Mouse (Mus musculus) Muller cell, postnatal 12 days (primary cell): ENCODE measurements at regions not wholly inside any gene's neighbourhood (a gene's known extent, or its start where the extent isn't known, plus 50 kb on each side); places are given as distances from the start of the nearest gene placed in this dataset.
"Not testable (repeated sequence)": the region's sequence is repeated elsewhere in the genome, so short reads cannot be mapped to it uniquely, and the experiment has no call there.

Experiments
- DNase-seq: peaks from one replicate; pipeline ENCODE4 v3.0.0-alpha.2; 2015; ENCODE audit errors: inconsistent ontology term

DNA sequence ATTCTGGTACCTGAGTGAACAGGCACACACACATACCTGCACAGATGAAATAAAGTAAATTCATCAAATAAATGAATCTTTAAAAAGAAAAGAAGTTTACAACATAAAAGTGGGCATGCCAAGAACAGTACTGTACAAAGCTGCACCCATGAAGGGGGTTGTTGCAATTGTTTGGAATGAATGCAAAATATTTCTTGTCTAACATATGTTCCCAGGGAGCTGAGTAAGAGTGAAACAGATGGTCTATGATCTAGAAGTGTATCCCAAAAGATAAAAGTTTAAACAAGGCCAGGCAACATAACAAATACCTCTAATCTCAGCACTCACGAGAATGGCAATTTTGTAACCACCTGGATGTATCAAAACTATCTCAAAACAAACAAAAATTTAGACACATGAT lies 1685.5 kb upstream of the Dsel start:
- DNase-seq, result no peak

DNA sequence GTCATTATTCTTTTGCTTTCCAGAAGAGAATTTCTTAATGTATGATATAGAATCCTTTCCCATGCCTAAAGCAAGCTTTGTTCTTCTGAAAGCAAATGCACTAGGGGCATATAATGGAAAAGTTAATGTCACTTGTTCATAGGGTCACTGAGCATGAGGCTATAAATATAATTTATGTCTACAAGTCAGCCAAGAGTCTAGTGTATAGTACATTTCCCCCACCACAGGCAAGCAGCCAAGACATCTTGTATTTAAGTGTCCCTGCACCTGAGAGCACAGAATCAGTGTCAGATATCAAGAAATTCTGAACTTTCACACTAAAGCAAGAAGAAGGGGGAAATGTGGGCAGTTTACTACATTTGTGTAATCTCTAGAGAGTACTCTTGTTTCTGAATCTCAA lies 1675.3 kb upstream of the Dsel start:
- no peak for DNase-seq

DNA sequence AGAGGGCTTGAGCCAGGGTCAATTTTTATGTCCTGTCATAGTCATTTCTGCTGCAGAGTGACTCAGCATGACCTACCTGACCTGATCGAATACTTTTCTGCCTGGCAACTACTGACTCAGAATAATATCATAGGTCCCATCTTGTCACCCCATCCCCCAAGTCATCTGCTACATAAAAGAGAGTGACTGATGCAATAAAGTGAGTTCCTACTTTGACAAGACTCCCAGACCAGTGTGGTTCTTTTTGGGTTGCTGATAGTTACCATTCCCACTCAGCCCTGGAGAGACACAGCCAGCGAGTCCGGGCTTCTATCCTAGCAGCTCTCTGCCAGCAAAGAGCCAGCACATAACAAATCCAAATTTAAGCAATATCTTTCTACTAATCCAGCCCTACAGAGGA lies 1665.8 kb upstream of the Dsel start:
- peak; percentile 27 for DNase-seq

DNA sequence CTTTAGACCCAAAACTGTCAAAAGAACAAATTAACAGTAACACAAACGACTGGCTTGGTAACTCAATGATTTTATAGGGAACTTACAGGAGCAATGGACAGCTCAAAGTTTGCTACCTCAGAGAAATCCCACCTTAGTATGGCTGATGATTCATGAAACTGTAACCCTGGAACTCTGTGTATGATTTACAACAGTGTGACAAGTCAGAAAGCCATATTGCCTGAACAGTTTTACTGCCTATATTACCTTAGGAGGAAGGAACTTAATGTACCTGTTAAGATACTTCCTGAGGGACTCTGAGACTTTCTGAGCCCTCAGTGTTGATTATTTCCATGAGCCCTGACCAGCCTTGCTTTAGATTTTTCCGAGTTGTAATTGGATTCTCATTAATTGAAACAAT lies 1631.3 kb upstream of the Dsel start:
- no peak for DNase-seq

DNA sequence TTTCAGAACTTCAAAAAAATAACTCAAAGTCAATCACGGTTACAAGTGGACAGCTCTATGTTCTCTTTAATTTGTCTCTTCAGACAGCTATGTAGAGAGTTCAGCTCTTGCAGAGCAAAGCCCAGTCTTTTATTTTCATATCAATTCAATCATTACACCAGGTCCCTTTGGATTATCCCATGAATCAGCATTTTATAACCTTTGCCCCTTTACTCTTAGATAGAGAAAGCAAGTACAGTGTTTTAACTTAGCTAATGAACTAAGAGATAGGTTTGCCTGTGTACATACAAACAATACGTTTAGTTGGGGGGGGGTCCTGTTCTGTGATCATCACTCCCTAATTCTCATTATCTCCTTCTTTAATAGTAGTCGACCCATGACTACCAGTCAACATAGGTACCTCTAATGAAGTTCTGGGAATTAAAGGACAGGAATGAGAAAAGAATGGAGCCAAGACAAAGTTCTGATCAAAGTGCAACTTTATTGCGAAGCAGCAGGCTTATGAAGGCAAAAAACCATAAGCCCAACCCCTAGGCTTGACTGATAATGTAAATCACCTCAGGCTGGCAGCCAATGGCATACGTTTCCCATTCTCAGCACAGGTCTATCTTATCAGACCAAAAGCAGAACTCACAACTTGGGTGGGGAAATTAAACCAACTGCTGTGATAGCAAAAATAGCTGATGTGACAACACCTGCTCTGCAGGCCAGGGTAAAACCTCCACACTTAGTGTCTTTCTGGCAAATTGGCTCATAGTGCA lies 1625.7 kb upstream of the Dsel start:
- no peak for DNase-seq

DNA sequence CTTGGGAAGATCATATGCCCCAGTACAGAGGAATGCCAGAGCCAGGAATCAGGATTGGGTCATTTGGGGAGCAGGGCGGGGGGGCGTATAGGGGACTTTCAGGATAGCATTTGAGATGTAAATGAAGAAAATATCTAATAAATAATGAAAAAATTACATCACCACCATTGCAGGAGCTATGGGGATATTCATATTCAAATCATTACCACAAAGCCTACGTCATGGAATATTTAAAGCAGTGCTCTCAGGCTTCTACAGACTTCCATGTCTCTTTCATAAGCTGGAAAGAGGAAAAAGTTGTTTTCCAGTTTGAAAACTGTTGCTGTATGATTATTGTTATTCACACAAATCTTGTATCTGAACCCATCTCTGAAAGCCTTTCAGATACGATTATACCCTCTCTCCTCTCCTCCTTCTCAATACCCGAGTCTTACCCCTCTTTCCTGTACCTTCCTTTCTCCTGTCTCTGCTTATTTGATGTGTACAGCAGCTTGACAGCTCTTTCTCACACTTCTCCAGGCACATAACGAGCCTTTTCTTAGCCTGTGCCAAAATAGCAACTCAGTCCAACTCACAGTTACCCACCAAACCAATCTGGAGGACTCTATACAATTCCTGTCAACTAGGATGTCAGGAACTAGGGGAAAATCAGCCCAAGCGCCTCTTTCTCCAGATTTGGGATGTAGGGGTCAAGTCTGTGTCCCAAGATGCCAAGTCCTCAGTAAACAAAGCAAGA lies 1592.0 kb upstream of the Dsel start:
- no peak for DNase-seq

DNA sequence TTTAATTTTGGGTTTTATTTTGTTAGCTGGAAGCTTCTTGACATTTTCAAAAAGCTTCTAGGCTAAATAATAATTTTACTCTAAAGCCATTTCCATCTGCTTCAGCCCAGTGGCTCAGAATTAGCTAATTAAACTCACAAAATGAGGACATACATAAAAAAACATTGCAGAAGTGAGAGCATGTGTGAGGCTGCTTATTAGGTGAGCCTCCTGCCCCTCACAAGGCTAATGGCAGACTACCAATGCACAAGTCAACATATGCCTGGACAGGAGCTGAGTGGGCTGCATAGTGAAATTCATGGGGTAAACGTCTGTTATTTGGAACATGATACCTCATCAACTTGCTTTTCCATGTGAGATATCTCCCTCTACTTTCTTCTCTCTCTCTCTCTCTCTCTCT lies 1569.0 kb upstream of the Dsel start:
- no peak for DNase-seq

DNA sequence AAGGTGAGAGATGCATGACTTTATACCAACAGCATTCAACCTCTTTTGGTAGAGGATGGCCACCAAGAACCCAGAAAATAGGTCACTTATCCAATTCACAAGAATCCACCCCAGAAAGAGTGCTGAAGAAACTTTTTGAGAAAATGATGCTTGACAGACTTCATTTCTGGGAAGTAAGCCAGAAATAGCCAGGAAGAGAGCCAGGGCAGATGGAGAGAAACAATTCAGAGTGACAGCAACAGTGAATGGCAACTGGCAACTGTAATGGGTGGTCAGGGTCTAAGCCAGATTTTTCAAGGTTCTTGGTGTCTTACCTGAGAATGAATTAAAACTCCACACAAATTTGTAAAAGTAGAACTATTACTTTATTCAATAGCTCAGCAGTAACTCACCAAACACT lies 1566.5 kb upstream of the Dsel start:
- peak; percentile 79 for DNase-seq

DNA sequence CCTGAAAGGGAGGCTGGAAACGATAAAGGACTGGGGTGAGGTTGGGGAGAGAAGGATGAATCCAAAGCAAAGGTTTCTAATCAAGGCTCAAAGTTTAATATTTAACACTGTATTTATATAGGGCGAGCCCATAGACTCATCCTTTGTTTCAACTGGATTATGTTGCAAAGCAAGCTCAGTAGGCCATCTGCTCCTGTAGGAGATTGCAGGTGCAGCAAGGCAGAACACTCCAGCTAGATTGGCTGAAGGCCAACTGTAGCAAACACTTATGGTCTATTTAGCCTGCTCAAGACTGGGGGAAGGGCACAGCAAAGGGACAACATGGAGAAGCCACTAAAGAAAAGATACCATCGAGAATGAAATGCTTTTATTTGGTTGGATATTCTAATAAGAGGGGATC lies 1548.1 kb upstream of the Dsel start:
- no peak for DNase-seq

DNA sequence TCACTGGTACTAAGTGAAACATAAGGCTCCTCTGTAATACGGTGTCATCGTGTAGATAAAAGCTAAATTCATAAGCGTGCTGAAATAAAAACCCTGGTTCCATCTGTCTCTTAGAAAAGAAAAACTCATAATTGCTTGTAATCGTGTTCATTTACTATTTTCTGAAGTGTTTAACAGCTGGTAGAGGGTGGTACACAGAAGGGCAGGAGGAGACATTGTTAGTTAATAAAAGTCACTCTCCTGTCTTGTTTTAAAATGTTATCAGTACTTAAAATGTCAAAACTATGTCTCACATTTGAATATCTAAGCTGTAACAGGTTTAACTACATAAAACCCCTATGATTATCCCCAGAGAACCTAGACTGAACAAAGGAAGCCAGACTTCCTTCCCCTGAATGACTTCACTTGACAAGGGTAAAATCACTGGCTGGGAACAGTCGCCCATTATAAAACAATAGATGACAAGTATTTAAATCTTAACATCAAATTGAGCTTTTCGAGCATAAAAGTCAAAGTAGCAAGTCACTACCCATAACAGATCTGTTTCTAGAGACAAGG lies 1530.6 kb upstream of the Dsel start:
- DNase-seq, result no peak

DNA sequence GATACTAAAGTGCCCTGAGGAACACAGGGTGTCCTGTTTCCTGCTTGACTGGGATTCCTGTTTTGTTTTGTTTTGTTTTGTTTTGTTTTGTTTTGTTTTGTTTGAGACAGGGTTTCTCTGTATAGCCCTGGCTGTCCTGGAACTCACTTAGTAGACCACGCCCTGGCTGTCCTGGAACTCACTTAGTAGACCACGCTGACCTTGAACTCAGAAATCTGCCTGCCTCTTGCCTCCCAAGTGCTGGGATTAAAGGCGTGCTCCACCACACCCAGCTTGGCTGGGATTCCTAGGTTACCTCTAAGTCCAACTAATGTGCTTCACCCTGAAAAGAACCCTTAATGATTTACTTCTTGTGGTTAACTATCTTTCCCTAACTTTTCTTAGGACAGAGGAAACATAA lies 1529.6 kb upstream of the Dsel start:
- DNase-seq, result not testable (repeated sequence)

DNA sequence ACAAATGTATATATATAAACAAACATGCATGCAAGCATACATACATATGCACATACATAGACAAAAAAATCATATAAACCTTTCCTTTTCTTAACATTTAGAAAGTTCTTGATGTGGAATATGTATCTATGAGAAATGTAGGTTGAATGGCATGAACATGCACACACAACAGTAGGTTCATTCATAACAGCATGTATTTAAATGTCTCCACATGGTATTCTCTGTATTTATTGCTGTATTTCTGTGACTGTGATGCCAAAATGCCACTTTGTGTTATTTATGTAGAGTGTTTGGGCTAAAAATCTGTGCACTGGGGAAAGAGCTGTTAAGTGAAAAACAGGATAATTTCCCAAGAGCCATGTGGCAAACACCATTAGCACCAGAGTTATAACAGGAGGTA lies 1528.2 kb upstream of the Dsel start:
- DNase-seq, result no peak

DNA sequence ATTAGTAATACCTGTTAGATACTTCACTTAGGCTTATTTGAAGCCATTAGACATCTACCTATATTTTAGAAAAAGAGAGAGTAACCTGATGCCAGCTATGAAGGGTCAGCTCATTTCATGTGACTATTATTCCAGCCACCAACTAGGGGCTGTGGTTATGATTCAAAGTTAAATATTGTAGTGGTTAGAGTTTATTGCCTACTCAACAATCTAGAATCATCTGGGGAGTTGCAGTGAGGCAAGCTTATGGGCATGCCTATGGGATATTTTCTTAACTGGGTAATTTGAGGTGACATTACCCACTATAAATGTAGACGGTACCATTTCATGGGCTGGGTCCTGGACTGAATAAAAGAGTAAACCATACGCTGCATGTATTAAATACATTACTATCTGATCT lies 1525.2 kb upstream of the Dsel start:
- no peak for DNase-seq

DNA sequence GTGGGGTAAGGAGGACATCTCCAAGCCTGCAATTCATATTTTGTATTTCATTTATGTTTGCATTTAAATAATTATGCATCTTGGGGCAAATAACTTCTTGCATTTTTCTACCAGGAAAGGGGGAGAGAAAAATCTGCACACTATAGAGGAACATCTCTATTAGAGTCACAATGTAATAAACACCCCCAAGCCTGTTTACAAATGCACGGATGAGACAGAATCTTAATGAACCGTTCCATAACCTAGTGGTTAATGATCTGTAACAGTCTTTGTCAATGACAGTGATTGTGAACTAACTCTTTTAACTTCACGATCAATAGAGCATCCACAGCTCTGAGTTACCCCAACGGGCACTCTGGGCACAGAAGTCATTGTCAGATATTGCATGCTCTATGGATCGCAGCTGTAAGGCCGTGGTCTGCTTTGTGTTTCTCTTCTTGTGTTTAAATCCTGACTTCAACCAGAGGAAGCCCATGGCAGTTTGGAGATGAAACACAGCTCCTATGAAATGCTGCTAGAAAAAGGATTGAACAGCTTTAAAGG lies 1520.2 kb upstream of the Dsel start:
- DNase-seq, result no peak

DNA sequence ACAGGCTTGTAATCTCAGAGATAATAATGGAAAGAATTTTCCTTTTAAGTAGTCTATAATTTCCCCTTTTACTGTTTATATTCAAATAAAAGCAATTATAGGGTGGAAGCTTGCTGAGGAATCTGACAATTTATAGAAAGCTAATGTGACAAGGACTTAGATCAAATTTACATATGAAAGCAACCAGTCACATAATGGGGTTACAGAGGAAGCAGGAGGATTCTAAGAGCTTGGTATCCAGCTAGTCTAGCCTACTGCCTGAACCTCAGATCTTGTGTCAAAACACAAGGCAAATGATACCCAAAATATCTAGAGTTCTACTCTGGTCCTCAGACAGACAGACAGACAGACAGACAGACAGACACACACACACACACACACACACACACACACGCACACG lies 1519.0 kb upstream of the Dsel start:
- DNase-seq, result no peak

DNA sequence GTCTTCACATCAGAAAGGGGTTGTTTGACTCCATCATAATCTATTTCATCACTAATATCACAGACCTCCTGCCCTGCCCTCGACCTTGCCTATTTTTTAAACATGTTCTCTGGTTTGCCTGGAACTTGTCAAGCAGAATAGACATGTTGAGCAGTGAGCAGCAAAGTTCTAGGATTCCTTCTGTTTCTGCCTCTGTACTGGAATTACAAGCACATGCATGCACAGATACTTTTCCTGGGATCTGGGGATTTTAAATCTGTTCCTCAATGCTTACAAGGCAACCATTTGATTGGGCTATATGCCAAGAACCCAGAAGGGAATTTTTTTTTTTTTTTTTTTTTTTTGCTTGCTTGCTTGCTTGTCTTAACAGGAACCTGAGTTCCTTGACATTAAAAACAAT lies 1508.0 kb upstream of the Dsel start:
- no peak for DNase-seq

DNA sequence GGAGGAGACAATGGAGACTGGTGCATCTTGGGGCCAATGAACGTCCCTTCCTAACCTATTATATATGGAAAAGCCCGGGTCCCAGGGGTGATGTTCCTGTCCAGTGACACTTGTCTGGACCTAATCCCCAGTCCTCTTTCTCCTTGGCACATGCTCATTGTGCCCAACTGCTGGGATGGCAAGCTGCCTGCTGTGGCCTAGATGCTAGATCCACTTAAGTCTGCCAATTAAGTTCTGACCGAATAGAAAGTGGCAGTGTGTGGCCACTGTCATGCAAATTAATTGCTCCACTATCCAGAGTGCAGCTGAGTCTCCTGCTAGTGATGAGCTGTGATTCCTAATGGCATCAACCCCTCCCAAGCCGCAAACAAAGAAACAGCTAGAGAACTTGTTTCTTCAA lies 1493.5 kb upstream of the Dsel start:
- DNase-seq, result peak; percentile 79

DNA sequence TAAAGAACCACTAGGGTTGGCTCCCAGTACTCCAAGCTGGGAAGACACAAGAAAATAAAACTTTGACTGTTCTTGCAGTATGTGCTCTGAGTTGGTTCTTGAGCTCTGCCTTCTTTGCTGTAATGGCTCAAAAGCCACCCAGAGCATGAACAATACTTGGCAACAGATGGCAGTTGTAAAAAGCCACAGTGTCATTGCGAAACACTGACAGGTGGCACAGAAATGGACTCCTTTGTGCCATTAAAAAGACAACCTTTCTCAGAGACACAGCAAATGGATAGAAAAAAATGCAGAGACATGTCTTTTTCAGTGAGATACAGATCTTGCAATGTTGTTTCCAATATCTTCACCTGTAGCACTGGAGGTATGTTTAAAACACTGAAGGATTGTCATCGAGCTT lies 1443.3 kb upstream of the Dsel start:
- no peak for DNase-seq

DNA sequence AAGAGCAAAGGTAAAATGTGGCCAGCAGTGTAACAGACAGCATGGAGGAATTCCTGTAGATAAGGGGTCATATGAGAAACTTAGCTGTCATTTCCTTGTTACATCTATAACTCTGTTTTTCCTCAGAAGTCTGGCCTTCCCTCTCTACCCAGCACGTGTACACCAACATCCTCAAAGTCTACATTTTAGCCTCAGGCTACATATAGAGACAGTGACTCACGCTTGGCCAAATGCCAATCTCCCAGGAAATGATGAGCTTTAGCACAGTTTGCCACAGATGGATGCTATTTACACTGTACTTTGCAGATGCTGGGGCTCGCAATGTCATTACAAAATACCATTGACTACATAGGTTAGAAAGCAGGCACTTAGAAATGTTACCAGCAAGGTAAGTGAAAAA lies 1433.1 kb upstream of the Dsel start:
- DNase-seq, result peak; percentile 81

DNA sequence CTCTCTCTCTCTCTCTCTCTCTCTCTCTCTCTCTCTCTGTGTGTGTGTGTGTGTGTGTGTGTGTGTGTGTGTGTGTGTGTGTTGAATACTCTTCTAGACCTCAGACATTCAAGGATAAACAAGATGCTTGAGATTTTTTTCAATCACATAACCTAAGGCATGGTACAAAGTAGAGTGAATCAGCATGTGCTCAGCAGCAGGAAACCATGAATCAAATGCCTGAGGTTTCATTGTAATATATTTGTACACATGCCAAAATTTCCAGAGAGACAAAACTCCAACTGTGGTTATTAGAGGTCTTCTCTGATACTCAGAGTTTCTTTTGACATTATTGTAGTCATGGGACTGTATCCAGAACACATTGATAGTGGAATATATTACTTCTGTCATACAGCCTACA lies 1423.5 kb upstream of the Dsel start:
- peak; percentile 91 for DNase-seq

DNA sequence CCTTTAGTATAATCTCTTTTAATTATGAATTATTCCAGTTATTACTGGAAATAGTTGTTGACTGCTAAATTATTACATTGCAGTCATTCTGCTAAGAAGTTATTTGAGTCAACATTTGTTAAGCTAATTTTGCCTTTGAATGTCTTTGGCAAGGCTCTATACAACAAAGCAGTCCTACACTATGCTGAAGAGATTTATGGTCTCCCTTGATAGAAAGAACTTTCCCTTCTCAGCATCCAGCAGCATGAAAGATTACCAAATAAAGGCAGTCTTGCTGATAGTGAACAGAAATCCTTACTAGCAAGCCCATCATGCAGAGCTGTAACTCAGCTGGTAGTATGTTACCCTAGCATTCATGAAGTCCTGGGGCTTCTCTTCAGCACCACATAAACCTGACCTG lies 1419.4 kb upstream of the Dsel start:
- DNase-seq, result no peak

DNA sequence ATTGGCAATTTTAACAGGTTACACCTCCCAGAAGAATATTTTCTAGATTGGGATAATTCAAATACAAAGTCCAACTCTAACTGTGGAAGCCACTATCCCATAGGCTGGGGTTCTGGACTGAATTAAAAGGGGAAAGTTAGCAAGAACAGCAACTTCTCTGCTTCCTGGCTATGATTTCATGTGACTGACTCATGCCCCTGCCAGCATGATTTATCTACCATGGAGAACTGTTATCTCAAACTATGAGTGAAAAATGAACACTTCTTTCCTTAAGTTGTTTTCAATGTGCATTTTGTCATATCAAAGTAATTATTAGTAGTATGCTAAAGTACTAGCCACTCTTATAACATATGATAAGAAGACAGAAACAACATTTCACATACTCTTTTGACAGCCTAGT lies 1394.7 kb upstream of the Dsel start:
- DNase-seq, result no peak

DNA sequence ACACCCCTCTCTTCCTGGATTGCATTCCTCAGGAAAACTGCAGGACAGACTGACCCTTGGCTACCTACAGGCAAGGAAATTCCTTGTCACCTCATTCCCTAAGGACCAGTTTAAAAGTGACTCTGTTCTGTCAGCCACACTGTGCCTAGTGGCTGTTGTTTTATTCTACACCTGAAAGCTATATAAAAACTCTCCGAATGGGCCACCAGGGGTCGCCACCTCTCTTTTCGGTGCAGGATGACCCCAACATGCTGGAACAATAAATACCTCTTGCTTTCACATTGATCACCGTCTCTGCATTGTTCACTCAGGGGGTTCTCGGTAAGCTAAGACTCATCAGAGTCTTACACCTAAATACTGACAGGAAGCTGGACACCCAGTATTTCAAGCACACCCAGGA lies 1382.6 kb upstream of the Dsel start:
- peak; percentile 14 for DNase-seq
